Mouse (Mus musculus) intestine, embryonic 15.5 days (tissue): Measurements from ENCODE around the gene Acaa1b. TPM values are rescaled to one million over a fixed set of nuclear protein-coding genes. Genes with fewer than 3 reads are reported as not detected.
A peak's percentile ranks its signal among the peaks of the same experiment; 100 is the strongest.

ENCODE experiments used
- ATAC-seq: fragments of 200-750 bp; cut with Nextera tagmentation; 2 replicates; pipeline ENCODE4 v1.8.0; 2017; ENCODE audit warnings: moderate TSS enrichment, moderate library complexity
- H3K27ac ChIP-seq: fragments of 300-500 bp; sonication (generic); 2 replicates; pipeline ENCODE4 v1.5.1; 2015; ENCODE audit warnings: mild to moderate bottlenecking, inconsistent platforms
- H3K27me3 ChIP-seq: fragments of 300-500 bp; sonication (generic); replicated peaks from 2 replicates; pipeline ENCODE4 v1.6.1; 2015; ENCODE audit warnings: inconsistent platforms
- H3K36me3 ChIP-seq: fragments of 300-500 bp; sonication (generic); 2 replicates; pipeline ENCODE4 v1.6.1; 2015; ENCODE audit warnings: inconsistent platforms
- H3K4me1 ChIP-seq: fragments of 300-500 bp; sonication (generic); replicated peaks from 2 replicates; pipeline ENCODE4 v1.6.1; 2015; ENCODE audit warnings: inconsistent platforms
- H3K4me2 ChIP-seq: fragments of 300-500 bp; sonication (generic); replicated peaks from 2 replicates; pipeline ENCODE4 v1.6.1; 2015; ENCODE audit warnings: mild to moderate bottlenecking, inconsistent platforms
- H3K4me3 ChIP-seq: fragments of 300-500 bp; sonication (generic); replicated peaks from 2 replicates; pipeline ENCODE4 v1.5.1; 2015; ENCODE audit warnings: inconsistent platforms
- H3K9ac ChIP-seq: fragments of 300-500 bp; sonication (generic); 2 replicates; pipeline ENCODE4 v1.6.1; 2015; ENCODE audit warnings: inconsistent platforms
- H3K9me3 ChIP-seq: fragments of 300-500 bp; sonication (generic); 2 replicates; pipeline ENCODE4 v1.6.1; 2016; ENCODE audit warnings: inconsistent platforms
- WGBS: fragments of 180-500 bp; shearing (Covaris S2); methylation state at CpG from one replicate; pipeline ENCODE4 v1.1.7; 2015; 5-methylcytosine and 5-hydroxymethylcytosine counted together
- polyA plus RNA-seq: library from polyadenylated mRNA; unstranded; fragments of >200 nt; fragmentation: Nextera tagmentation; extraction: Ambion mirVana; gene quantifications from 2 replicates; pipeline ENCODE4 v1.2.1, GENCODE M21; 2015

The Acaa1b gene
- polyA plus RNA-seq, 1 experiment from 2014 or later, result 2.2 TPM

- no peaks in the 10 kb centered on the region for H3K36me3 ChIP-seq
- no peaks in the 10 kb centered on the region for H3K9me3 ChIP-seq
- no peak overlapping the region for H3K4me2 ChIP-seq
- H3K27ac ChIP-seq, result no peak overlapping the region
- no peaks in the 10 kb centered on the region for H3K27me3 ChIP-seq
- 20% methylated on average over 5 of the region's 5 CpGs for WGBS
- no peak for ATAC-seq
- no peak overlapping the region for H3K4me3 ChIP-seq
- H3K4me1 ChIP-seq, result 0 out of 2 replicates have a peak, but pooled peaks cover 4% of the 10 kb centered on the region
- H3K9ac ChIP-seq, result no peak overlapping the region
Measured at GRCm38 (mm10) chr9:119130692-119131091, 26.2 kb downstream of the Acaa1b start.

- no peak; the same call in 1 of the 2 replicates for ATAC-seq
- Histone ChIP-seq H3K27me3 (no peaks in the 10 kb centered on the region), H3K9ac (no peak overlapping the region), H3K36me3 (no peaks in the 10 kb centered on the region), H3K9me3 (no peaks in the 10 kb centered on the region), H3K4me2 (no peak overlapping the region), H3K27ac (no peak overlapping the region), H3K4me3 (no peak overlapping the region), H3K4me1 (0 out of 2 replicates have a peak, but pooled peaks cover 4% of the 10 kb centered on the region)
- WGBS, result 78% methylated on average over 12 of the region's 12 CpGs
Measured at GRCm38 (mm10) chr9:119128436-119129181, 28.3 kb downstream of the Acaa1b start.

- Histone ChIP-seq H3K9me3 (no peaks in the 10 kb centered on the region), H3K9ac (no peak overlapping the region), H3K27me3 (no peaks in the 10 kb centered on the region), H3K27ac (no peak overlapping the region), H3K4me2 (no peak overlapping the region), H3K4me3 (no peak overlapping the region), H3K4me1 (no peaks in the 10 kb centered on the region), H3K36me3 (no peaks in the 10 kb centered on the region)
- 85% methylated on average over 18 of the region's 18 CpGs for WGBS
- no peak for ATAC-seq
Measured at GRCm38 (mm10) chr9:119122596-119123369, 34.1 kb downstream of the Acaa1b start.

- no peak overlapping the region for H3K4me3 ChIP-seq
- H3K9me3 ChIP-seq, result no peaks in the 10 kb centered on the region
- no peaks in the 10 kb centered on the region for H3K36me3 ChIP-seq
- no peak overlapping the region for H3K9ac ChIP-seq
- H3K4me2 ChIP-seq, result no peak overlapping the region
- no peak for ATAC-seq
- H3K27me3 ChIP-seq, result no peaks in the 10 kb centered on the region
- no peaks in the 10 kb centered on the region for H3K4me1 ChIP-seq
- no peak overlapping the region for H3K27ac ChIP-seq
- WGBS, result 51% methylated on average over 3 of the region's 3 CpGs
Measured at GRCm38 (mm10) chr9:119120168-119120560, 36.7 kb downstream of the Acaa1b start.

- no peak for ATAC-seq
- Histone ChIP-seq H3K4me2 (no peak overlapping the region), H3K27ac (no peak overlapping the region), H3K27me3 (no peaks in the 10 kb centered on the region), H3K36me3 (no peaks in the 10 kb centered on the region), H3K4me1 (no peaks in the 10 kb centered on the region), H3K4me3 (no peak overlapping the region), H3K9ac (no peak overlapping the region), H3K9me3 (no peaks in the 10 kb centered on the region)
- 84% methylated on average over 19 of the region's 19 CpGs for WGBS
Measured at GRCm38 (mm10) chr9:119119409-119120167, 37.3 kb downstream of the Acaa1b start.

GRCm38 (mm10) chr9:119114911-119115310 lies 42.0 kb downstream of the Acaa1b start:
- Histone ChIP-seq H3K4me1 (no peaks in the 10 kb centered on the region), H3K4me2 (no peak overlapping the region), H3K27me3 (no peaks in the 10 kb centered on the region), H3K9ac (no peak overlapping the region), H3K27ac (no peak overlapping the region), H3K36me3 (no peaks in the 10 kb centered on the region), H3K4me3 (no peak overlapping the region), H3K9me3 (no peaks in the 10 kb centered on the region)
- ATAC-seq, result no peak
- WGBS, result 86% methylated on average over 17 of the region's 17 CpGs

- H3K9ac ChIP-seq, result no peak overlapping the region
- 41% methylated on average over 3 of the region's 3 CpGs for WGBS
- H3K4me1 ChIP-seq, result no peaks in the 10 kb centered on the region
- H3K36me3 ChIP-seq, result no peaks in the 10 kb centered on the region
- H3K27ac ChIP-seq, result no peak overlapping the region
- no peak overlapping the region for H3K4me2 ChIP-seq
- H3K9me3 ChIP-seq, result no peaks in the 10 kb centered on the region
- no peaks in the 10 kb centered on the region for H3K27me3 ChIP-seq
- no peak overlapping the region for H3K4me3 ChIP-seq
- ATAC-seq, result peak; percentile 28; the same call in 1 of the 2 replicates
Measured at GRCm38 (mm10) chr9:119110640-119111039, 46.3 kb downstream of the Acaa1b start.

GRCm38 (mm10) chr9:119109685-119110353 lies 47.1 kb downstream of the Acaa1b start:
- no peak overlapping the region for H3K27ac ChIP-seq
- H3K4me2 ChIP-seq, result no peak overlapping the region
- no peaks in the 10 kb centered on the region for H3K9me3 ChIP-seq
- H3K9ac ChIP-seq, result no peak overlapping the region
- no peaks in the 10 kb centered on the region for H3K4me1 ChIP-seq
- 61% methylated on average over 12 of the region's 12 CpGs for WGBS
- H3K4me3 ChIP-seq, result no peak overlapping the region
- no peaks in the 10 kb centered on the region for H3K36me3 ChIP-seq
- no peak for ATAC-seq
- H3K27me3 ChIP-seq, result no peaks in the 10 kb centered on the region

- Histone ChIP-seq H3K9ac (no peak overlapping the region), H3K4me1 (no peaks in the 10 kb centered on the region), H3K27ac (no peak overlapping the region), H3K36me3 (no peaks in the 10 kb centered on the region), H3K9me3 (no peaks in the 10 kb centered on the region), H3K27me3 (0 out of 2 replicates have a peak, but pooled peaks cover 4% of the 10 kb centered on the region), H3K4me3 (no peak overlapping the region), H3K4me2 (no peak overlapping the region)
- WGBS, result 86% methylated on average over 4 of the region's 4 CpGs
- ATAC-seq, result no peak
Measured at GRCm38 (mm10) chr9:119107566-119107965, 49.3 kb downstream of the Acaa1b start.

- 3% methylated on average over 19 of the region's 19 CpGs for WGBS
Measured at GRCm38 (mm10) chr9:119102783-119103113, 54.1 kb downstream of the Acaa1b start.

GRCm38 (mm10) chr9:119101992-119102782 lies 54.7 kb downstream of the Acaa1b start, which contains the start of gene Dlec1:
TSS of gene Dlec1 (plus strand) at chr9:119102478.
- Histone ChIP-seq H3K4me1 (no peaks in the 10 kb centered on the region), H3K9me3 (no peaks in the 10 kb centered on the region), H3K4me2 (peak within 1 kb of the TSS; percentile 94), H3K27me3 (0 out of 2 replicates have a peak, but pooled peaks cover 4% of the 10 kb centered on the region), H3K36me3 (no peaks in the 10 kb centered on the region), H3K9ac (peak within 1 kb of the TSS; percentile 44), H3K27ac (no peak within 1 kb of the TSS), H3K4me3 (peak within 1 kb of the TSS; percentile 61)
- peak; percentile 88 for ATAC-seq
- WGBS, result 3% methylated on average over 44 of the region's 44 CpGs

More at GRCm38 (mm10) chr9:119102783-119103113, 54.1 kb downstream of the Acaa1b start:
- peak overlapping the region; percentile 61 for H3K4me3 ChIP-seq
- no peaks in the 10 kb centered on the region for H3K9me3 ChIP-seq
- 0 out of 2 replicates have a peak, but pooled peaks cover 4% of the 10 kb centered on the region for H3K27me3 ChIP-seq
- H3K4me2 ChIP-seq, result peak overlapping the region; percentile 94
- no peak overlapping the region for H3K27ac ChIP-seq
- peak overlapping the region; percentile 44 for H3K9ac ChIP-seq
- no peak; the same call in none of the 2 replicates for ATAC-seq
- H3K4me1 ChIP-seq, result no peaks in the 10 kb centered on the region
- H3K36me3 ChIP-seq, result no peaks in the 10 kb centered on the region
